Mouse (Mus musculus) lung, embryonic 15.5 days (tissue): ENCODE data around the gene Kif16b. TPM values are rescaled to one million over a fixed set of nuclear protein-coding genes. Genes with fewer than 3 reads are reported as not detected.

Experiments
- ATAC-seq: fragments of 200-750 bp; cut with Nextera tagmentation; 2 replicates; pipeline ENCODE4 v1.8.0; 2017; ENCODE audit warnings: moderate number of reproducible peaks, borderline replicate concordance; ENCODE audit not compliant: low FRiP score, low TSS enrichment; ENCODE audit errors: extremely low read depth
- H3K27ac ChIP-seq: fragments of 300-500 bp; sonication (generic); 2 replicates; pipeline ENCODE4 v1.5.1; 2015; ENCODE audit warnings: moderate library complexity, mild to moderate bottlenecking, inconsistent platforms
- H3K27me3 ChIP-seq: fragments of 300-500 bp; sonication (generic); 2 replicates; pipeline ENCODE4 v1.6.1; 2015; ENCODE audit warnings: inconsistent platforms
- H3K36me3 ChIP-seq: fragments of 300-500 bp; sonication (generic); 2 replicates; pipeline ENCODE4 v1.6.1; 2015; ENCODE audit warnings: inconsistent platforms
- H3K4me1 ChIP-seq: fragments of 300-500 bp; sonication (generic); 2 replicates; pipeline ENCODE4 v1.6.1; 2015; ENCODE audit warnings: inconsistent platforms
- H3K4me2 ChIP-seq: fragments of 300-500 bp; sonication (generic); 2 replicates; pipeline ENCODE4 v1.6.1; 2015; ENCODE audit warnings: inconsistent platforms, mild to moderate bottlenecking, moderate library complexity
- H3K4me3 ChIP-seq: fragments of 300-500 bp; sonication (generic); 2 replicates; pipeline ENCODE4 v1.5.1; 2015; ENCODE audit warnings: mild to moderate bottlenecking, inconsistent platforms
- H3K9ac ChIP-seq: fragments of 300-500 bp; sonication (generic); 2 replicates; pipeline ENCODE4 v1.6.1; 2015; ENCODE audit warnings: inconsistent platforms
- H3K9me3 ChIP-seq: fragments of 300-500 bp; sonication (generic); 2 replicates; pipeline ENCODE4 v1.6.1; 2016; ENCODE audit warnings: inconsistent platforms
- WGBS: fragments of 180-500 bp; shearing (Covaris S2); methylation state at CpG from one replicate; pipeline ENCODE4 v1.1.7; 2015; 5-methylcytosine and 5-hydroxymethylcytosine counted together
- polyA plus RNA-seq: library from polyadenylated mRNA; unstranded; fragments of >200 nt; fragmentation: Nextera tagmentation; extraction: Ambion mirVana; gene quantifications from 2 replicates; pipeline ENCODE4 v1.2.1, GENCODE M21; 2015

Kif16b gene
- polyA plus RNA-seq, 1 experiment from 2014 or later = 10.3 TPM

DNA sequence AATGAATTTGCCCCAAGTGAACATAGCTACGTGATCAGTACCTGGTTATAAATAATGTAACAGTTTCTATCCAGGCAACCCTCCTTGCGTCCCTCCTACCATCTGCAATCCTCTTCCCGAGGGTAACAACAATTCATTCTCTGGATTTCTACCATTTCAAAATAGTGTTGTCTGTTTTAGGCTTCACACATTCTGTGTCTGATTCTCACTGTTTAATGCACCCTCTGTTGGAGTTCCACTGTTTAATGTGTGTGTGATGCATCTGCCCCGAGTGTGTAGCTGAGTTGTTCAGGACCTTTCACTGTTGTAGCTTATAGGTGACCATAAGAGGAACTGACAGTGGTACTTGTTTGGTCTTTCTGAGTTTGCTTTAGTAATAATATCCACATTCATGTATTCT, 275.6 kb downstream of the Kif16b start:
- H3K4me1 ChIP-seq = no peaks in the 10 kb centered on the region
- no peaks in the 10 kb centered on the region for H3K27me3 ChIP-seq
- WGBS = 85% methylated on average over 4 of the region's 4 CpGs
- no peak overlapping the region for H3K9ac ChIP-seq
- no peak overlapping the region for H3K27ac ChIP-seq
- H3K9me3 ChIP-seq = no peaks in the 10 kb centered on the region
- H3K4me3 ChIP-seq = no peak overlapping the region
- H3K36me3 ChIP-seq = no peaks in the 10 kb centered on the region
- no peak for ATAC-seq
- H3K4me2 ChIP-seq = no peak overlapping the region

DNA sequence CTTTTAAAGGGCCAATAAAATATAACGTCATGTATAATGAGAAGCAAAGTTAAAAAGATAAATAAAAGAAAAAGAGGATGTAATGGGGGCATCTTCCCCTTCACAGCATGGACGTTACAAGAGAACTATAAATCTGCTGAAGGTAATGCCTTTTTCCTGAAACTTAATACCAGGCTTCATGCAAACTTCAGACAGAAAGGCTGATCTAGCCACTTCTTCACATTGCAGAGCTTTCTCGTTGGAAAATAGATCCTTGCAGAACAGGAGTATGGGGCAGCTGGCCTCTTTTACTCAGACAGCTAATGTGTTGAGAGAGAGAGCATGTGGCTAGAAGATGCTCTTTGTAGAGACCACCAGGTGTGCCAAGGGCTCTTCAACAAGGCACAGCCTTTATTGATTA, 276.2 kb downstream of the Kif16b start:
- H3K27ac ChIP-seq = no peak overlapping the region
- no peaks in the 10 kb centered on the region for H3K4me1 ChIP-seq
- H3K4me2 ChIP-seq = no peak overlapping the region
- no peaks in the 10 kb centered on the region for H3K36me3 ChIP-seq
- no peak overlapping the region for H3K9ac ChIP-seq
- no peak overlapping the region for H3K4me3 ChIP-seq
- no peaks in the 10 kb centered on the region for H3K9me3 ChIP-seq
- H3K27me3 ChIP-seq = no peaks in the 10 kb centered on the region
- ATAC-seq = no peak
- WGBS = 50% methylated on average over 3 of the region's 3 CpGs

DNA sequence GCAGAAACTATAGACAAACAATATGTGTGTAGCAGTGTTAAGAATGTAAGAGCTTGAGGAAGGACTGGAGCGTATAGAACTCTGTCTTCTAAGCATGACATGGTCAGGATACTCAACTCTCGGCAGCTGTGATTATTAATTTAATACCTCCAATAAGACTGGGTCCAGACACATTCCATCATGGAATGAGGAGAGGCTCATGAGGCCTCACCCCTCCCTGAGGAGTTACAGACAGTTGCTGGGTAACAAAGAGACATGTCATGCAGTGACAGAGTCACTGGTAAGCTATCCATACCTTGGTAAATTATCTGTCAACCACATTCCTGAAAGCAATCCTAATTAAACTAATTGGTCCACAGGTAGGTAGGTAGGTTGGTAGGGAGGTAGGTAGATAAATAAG, 277.1 kb downstream of the Kif16b start:
- H3K9ac ChIP-seq = no peak overlapping the region
- WGBS = 67% methylated on average over 2 of the region's 2 CpGs
- no peak for ATAC-seq

DNA sequence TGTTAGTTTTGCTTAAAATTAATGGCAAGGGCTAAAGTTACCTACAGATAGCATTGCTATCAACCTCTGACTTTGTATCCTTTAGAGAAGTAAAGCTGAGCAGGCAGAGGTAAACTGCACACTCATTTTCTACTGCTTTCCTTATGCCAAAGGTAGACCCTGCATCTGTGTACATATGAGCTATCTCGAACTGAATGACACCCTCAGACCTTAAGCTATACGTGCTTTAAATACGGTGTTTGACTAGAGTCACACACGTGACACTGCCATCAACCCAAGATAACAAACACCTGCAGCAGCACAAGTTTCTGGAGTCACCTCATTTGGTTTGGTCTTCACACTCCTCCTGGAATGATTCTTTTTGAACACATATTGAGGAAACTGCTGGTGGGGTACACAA, 280.2 kb downstream of the Kif16b start:
- no peak overlapping the region for H3K27ac ChIP-seq
- no peaks in the 10 kb centered on the region for H3K9me3 ChIP-seq
- H3K4me3 ChIP-seq = no peak overlapping the region
- ATAC-seq = no peak
- no peak overlapping the region for H3K4me2 ChIP-seq
- H3K36me3 ChIP-seq = no peaks in the 10 kb centered on the region
- H3K4me1 ChIP-seq = no peaks in the 10 kb centered on the region
- 70% methylated on average over 4 of the region's 4 CpGs for WGBS
- H3K9ac ChIP-seq = no peak overlapping the region
- H3K27me3 ChIP-seq = no peaks in the 10 kb centered on the region

More for the DNA sequence above, 277.1 kb downstream of the Kif16b start:
- Histone ChIP-seq H3K36me3 (no peaks in the 10 kb centered on the region), H3K27me3 (no peaks in the 10 kb centered on the region), H3K4me2 (no peak overlapping the region), H3K4me3 (no peak overlapping the region), H3K27ac (no peak overlapping the region), H3K4me1 (no peaks in the 10 kb centered on the region), H3K9me3 (no peaks in the 10 kb centered on the region)

DNA sequence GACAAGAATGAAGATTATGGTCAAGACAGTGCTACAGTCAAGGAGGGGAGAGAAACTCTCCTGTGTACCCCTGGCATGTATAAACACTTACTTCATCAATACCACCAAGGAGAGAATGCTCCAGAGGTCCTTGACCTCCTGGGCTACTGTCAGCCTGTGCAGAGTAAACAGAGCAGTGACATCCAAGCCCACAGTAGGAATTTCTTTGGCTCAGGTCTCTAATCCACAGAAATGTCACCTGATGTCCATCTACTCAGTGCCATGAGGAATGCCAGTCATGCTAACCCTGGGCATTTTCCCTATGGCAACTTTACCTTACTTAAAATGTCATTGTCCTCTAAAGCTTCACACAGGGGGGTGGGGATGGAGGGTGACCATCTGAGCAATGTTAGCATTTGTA, 281.4 kb downstream of the Kif16b start:
- Histone ChIP-seq H3K4me1 (no peaks in the 10 kb centered on the region), H3K4me3 (no peak overlapping the region), H3K9ac (no peak overlapping the region), H3K36me3 (no peaks in the 10 kb centered on the region), H3K4me2 (no peak overlapping the region), H3K27me3 (no peaks in the 10 kb centered on the region), H3K27ac (no peak overlapping the region), H3K9me3 (no peaks in the 10 kb centered on the region)
- ATAC-seq = no peak

DNA sequence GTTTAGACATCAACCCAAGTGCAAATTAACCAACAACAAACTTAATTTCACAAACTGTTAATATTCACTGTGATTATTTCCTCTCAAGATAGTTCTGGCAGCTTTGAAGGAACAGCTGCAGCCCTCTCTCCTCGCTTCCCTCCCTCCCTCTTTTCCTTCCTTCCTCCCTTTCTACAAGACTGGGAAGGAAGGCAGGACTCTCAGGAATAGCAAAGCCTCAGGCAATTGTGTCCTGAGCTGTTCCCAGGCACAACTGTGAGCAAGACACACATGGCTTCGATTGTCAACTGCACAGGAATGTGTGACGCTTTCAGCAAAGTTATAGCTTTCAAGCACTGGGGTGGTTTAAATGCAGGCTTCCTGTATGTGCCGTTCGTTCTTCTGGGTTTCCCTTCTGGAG, 286.8 kb downstream of the Kif16b start:
- Histone ChIP-seq H3K36me3 (no peaks in the 10 kb centered on the region), H3K9ac (no peak overlapping the region), H3K9me3 (no peaks in the 10 kb centered on the region), H3K4me1 (no peaks in the 10 kb centered on the region), H3K4me3 (no peak overlapping the region), H3K27ac (no peak overlapping the region), H3K4me2 (no peak overlapping the region), H3K27me3 (no peaks in the 10 kb centered on the region)
- WGBS = 60% methylated on average over 5 of the region's 5 CpGs
- ATAC-seq = no peak

DNA sequence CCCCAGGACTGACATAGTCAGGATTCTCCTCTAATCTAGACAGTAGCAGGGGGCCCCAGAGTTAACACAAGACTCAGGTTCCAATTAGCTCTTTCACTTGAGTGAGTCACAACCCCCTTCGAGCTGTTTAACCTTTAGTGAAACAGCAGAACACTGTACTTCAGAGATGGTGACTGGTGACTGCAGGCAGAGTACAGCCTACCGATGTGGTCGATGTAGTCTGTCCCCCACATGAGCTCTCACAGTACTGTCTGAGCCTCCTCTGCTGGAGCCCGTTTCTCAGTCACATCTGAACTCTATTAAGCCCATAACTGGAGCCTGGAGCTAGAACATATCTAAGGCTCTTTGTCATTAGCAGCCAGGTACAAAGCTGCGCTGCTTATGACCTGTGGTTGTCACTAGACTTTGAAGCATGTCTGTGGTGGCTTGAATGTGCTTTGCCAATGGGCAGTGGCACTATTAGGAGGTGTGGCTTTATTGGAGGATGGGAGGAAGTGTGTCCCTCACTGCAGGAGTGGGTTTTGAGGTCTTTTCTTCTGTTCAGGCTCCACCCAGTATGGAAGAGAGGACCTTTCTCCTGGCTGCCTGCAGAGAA, 288.9 kb downstream of the Kif16b start:
- Histone ChIP-seq H3K36me3 (no peaks in the 10 kb centered on the region), H3K27ac (no peak overlapping the region), H3K27me3 (no peaks in the 10 kb centered on the region), H3K4me3 (no peak overlapping the region), H3K4me1 (no peaks in the 10 kb centered on the region), H3K4me2 (no peak overlapping the region), H3K9ac (no peak overlapping the region), H3K9me3 (no peaks in the 10 kb centered on the region)
- WGBS = 83% methylated on average over 5 of the region's 5 CpGs
- ATAC-seq = no peak

DNA sequence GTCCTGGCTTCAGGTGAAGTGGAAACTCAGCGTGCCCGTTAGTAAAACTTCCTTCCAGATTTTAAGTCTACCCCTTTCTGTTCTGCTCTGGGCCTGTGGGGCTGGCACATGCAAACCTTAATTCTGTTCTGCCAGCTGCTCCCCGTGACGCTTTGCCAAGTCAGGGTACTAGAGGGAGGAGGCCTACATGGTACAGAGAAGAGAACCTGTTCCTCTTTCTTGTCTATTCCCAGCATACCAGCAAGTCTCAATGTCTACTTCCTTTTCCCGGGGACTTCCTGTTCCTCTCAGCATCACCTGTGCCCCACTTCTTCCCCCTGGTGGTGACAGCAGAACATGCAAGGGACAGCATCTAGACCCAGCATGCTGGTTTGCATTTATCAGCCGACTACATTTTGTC, 290.2 kb downstream of the Kif16b start:
- Histone ChIP-seq H3K4me2 (no peak overlapping the region), H3K9me3 (no peaks in the 10 kb centered on the region), H3K36me3 (no peaks in the 10 kb centered on the region), H3K27ac (no peak overlapping the region), H3K9ac (no peak overlapping the region), H3K27me3 (no peaks in the 10 kb centered on the region), H3K4me1 (no peaks in the 10 kb centered on the region), H3K4me3 (no peak overlapping the region)
- ATAC-seq = no peak
- 82% methylated on average over 6 of the region's 6 CpGs for WGBS

DNA sequence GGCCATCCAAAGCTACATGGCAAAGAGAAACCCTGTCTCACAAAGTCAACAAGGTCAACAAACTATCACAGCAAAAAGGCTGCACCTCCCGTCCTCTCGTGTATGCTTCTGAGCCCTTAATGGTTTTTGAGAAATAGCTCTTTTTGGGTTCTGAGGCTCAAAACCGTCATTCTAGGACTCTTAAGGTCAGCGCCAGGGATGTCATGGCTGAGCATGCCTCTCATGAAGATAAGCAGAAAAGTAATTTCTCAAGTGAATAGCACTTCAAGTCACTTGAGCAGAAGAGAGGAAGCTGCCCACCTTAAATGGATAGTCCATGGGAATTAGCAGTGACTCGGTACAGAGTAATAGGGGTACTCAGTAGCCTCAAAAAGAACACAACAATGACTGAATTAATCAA, 291.1 kb downstream of the Kif16b start:
- H3K9ac ChIP-seq = no peak overlapping the region
- H3K27ac ChIP-seq = no peak overlapping the region
- ATAC-seq = no peak
- H3K4me3 ChIP-seq = no peak overlapping the region
- no peaks in the 10 kb centered on the region for H3K9me3 ChIP-seq
- no peaks in the 10 kb centered on the region for H3K36me3 ChIP-seq
- H3K4me2 ChIP-seq = no peak overlapping the region
- H3K4me1 ChIP-seq = no peaks in the 10 kb centered on the region
- H3K27me3 ChIP-seq = no peaks in the 10 kb centered on the region
- 59% methylated on average over 5 of the region's 5 CpGs for WGBS

DNA sequence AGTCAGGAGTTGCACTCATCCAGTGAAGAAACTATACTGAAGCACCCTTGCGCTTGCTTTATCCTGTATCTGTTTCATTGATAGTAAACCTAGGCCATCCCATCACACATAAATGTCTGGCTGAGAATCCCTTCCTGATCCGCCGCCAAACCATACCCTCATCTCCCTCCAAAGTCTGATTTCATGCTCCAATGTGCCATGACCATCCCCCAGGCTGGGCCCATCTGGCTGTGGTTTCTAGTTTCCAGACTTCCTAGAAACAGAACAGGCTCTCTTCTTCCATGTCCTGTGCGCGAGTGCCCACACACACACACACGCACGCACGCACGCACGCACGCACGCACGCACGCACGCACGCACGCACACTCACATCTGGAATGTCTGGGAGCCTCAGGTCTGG, 292.6 kb downstream of the Kif16b start:
- Histone ChIP-seq H3K4me2 (no peak overlapping the region), H3K36me3 (no peaks in the 10 kb centered on the region), H3K4me1 (no peaks in the 10 kb centered on the region), H3K27ac (no peak overlapping the region), H3K9ac (no peak overlapping the region), H3K27me3 (no peaks in the 10 kb centered on the region), H3K9me3 (no peaks in the 10 kb centered on the region), H3K4me3 (no peak overlapping the region)
- WGBS = 94% methylated on average over 17 of the region's 17 CpGs
- no peak for ATAC-seq

DNA sequence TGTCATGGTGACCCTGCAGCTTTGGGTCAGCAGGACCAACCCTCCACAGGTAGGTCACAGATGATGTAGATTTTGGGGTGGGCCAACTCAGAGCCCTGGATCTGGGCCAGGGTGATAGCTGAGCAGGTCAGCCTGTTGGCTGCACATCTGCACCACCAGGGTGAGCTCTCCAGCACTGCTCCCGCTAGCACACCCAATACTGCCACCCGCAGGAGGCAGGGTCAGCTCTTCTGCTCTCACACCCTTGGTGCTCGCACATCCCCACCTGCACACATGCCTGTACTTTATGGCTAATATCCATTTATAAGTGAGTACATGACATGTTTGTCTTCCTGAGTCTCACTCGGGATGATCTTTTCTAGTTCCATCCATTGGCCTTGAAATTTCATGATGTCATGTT, 296.6 kb downstream of the Kif16b start:
- H3K27me3 ChIP-seq = no peaks in the 10 kb centered on the region
- ATAC-seq = no peak
- H3K9ac ChIP-seq = no peak overlapping the region
- H3K4me1 ChIP-seq = no peaks in the 10 kb centered on the region
- H3K27ac ChIP-seq = no peak overlapping the region
- no peaks in the 10 kb centered on the region for H3K9me3 ChIP-seq
- H3K4me3 ChIP-seq = no peak overlapping the region
- 75% methylated on average over 4 of the region's 4 CpGs for whole genome bisulfite sequencing
- H3K4me2 ChIP-seq = no peak overlapping the region
- no peaks in the 10 kb centered on the region for H3K36me3 ChIP-seq

DNA sequence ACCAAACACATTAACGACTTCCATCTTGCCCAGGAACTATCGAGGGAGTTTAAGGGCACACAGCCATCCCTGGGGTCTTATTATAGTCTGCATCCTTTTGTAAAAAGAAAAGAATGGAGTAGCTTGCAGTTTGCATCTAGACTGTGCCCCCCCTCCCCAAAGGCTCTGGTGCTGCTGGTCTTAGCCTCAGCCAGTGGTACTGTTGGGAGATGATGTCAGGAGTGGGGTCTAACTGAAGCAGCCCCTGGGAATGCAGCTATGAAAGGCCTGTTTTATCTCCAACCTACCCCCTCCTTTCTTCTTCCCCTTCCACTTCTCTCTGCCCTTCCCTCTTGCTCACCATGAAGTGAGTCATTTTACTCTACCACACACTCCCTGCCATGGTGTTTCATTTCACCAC, 298.1 kb downstream of the Kif16b start:
- H3K9me3 ChIP-seq = no peaks in the 10 kb centered on the region
- no peaks in the 10 kb centered on the region for H3K27me3 ChIP-seq
- no peak overlapping the region for H3K4me3 ChIP-seq
- ATAC-seq = no peak
- H3K4me1 ChIP-seq = no peaks in the 10 kb centered on the region
- H3K36me3 ChIP-seq = no peaks in the 10 kb centered on the region
- WGBS = 59% methylated on average over 2 of the region's 2 CpGs
- no peak overlapping the region for H3K9ac ChIP-seq
- H3K4me2 ChIP-seq = no peak overlapping the region
- H3K27ac ChIP-seq = no peak overlapping the region

DNA sequence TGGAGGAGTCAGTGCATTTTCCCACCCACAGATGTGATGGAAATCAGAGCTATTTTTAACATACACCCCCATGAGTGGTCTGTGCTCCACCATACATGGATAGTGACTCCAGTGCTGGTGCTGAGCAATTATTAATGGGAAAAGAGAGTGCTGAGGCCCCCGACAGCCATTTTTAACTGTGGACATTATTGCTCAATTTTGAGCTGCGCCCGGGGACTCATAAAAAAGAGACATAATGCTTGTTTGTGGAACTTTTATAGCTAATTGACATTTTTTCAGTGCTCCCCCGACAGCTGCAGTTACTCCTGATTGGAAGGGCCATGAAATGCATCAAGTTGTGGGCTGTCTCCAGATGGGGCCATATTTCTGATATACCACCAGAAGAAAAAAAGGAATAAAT, 302.1 kb downstream of the Kif16b start:
- H3K27me3 ChIP-seq = no peaks in the 10 kb centered on the region
- no peaks in the 10 kb centered on the region for H3K36me3 ChIP-seq
- WGBS = 64% methylated on average over 4 of the region's 4 CpGs
- no peak overlapping the region for H3K4me3 ChIP-seq
- H3K9ac ChIP-seq = no peak overlapping the region
- no peaks in the 10 kb centered on the region for H3K9me3 ChIP-seq
- no peak for ATAC-seq
- H3K4me2 ChIP-seq = no peak overlapping the region
- no peak overlapping the region for H3K27ac ChIP-seq
- H3K4me1 ChIP-seq = no peaks in the 10 kb centered on the region
